Mouse (Mus musculus) skeletal muscle tissue, adult 2 months (tissue): ENCODE results near the gene Clcn3.
"Not testable (repeated sequence)": the region's sequence is repeated elsewhere in the genome, so short reads cannot be mapped to it uniquely, and the experiment has no call there.

Source experiments
- DNase-seq: peaks from one replicate; pipeline ENCODE4 v3.0.0-alpha.2; 2012; ENCODE audit warnings: low read depth, low spot score

The Clcn3 gene

DNA sequence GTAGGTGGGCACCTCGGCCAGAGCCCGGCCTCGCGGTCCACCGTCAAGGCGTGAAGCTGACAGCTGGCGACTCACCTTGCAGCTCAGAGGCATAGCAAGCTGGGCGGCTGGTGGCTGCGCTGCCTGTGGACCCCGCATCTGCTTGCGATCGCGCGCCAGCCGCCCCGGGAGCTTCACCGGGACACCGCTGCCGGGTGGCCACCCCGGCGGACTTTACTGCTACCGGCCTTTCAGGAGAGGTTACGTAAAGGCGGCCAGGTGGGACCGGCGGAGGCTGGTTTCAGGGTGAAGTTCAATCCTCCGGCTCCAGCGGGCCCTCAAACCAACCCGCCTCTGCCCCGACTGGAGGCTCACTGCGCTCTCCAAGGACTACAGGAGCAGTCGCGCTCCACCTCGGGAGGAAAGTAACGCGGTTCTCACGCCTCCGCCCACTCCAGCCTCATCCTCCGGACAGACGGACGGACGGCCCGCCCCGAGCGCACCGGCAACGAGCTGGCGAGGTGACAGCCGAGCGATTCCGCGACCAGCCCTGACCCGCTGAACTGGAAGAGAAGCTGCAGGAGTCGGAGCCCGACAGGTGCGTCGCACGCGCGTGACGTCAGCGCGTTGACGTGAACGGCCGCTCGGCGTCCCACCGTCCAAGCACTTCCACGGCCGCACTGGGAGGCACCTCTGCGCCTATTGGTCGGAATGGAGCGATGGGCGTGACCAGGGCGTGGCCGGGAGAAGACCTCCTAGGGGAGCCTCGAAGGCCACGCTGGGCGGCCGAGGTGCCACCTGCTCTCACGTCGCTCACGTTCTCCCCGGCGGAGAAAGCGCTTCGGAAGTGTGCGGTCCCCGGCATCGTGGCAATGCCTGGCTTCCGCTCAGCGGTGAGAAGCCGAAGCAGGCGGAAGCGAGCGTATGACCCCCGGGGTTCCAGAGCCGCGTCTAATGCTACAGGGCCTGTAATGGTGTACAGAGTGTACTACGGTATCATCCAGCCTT, at the start of gene Clcn3:
Gene Clcn3 (minus strand): TSS at position 600 of the 987 bp plus-strand sequence.
- DNase-seq: peak; percentile 97

DNA sequence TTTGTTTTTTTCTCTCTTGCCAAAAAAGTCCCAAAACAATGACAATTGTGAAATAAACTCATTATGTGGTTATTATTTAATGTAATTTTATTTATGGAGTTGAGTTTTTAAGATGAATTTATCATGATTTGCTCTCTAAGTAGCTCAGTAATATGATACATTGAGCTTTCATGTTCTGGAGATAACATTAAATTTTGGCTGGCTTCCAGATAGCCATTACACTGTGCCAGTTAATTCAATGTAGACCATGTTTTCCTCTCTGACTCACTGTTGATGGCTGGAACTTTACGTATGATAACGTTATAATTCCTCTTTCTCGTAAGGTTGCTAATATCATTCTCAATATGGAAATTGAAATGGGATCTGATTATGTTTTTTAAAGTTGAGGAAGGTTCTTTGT, 13.4 kb upstream of the Clcn3 start:
- no peak for DNase-seq

- DNase-seq: no peak
Measured at GRCm38 (mm10) chr8:60993639-60993986, 10.5 kb upstream of the Clcn3 start.

GRCm38 (mm10) chr8:60992910-60993638, 10.0 kb upstream of the Clcn3 start, which contains the start of gene Nek1:
Gene Nek1, plus strand, starts transcription at chr8:60993195.
- DNase-seq: peak; percentile 97

GRCm38 (mm10) chr8:60992561-60992909, 9.4 kb upstream of the Clcn3 start:
- peak; percentile 72 for DNase-seq

DNA sequence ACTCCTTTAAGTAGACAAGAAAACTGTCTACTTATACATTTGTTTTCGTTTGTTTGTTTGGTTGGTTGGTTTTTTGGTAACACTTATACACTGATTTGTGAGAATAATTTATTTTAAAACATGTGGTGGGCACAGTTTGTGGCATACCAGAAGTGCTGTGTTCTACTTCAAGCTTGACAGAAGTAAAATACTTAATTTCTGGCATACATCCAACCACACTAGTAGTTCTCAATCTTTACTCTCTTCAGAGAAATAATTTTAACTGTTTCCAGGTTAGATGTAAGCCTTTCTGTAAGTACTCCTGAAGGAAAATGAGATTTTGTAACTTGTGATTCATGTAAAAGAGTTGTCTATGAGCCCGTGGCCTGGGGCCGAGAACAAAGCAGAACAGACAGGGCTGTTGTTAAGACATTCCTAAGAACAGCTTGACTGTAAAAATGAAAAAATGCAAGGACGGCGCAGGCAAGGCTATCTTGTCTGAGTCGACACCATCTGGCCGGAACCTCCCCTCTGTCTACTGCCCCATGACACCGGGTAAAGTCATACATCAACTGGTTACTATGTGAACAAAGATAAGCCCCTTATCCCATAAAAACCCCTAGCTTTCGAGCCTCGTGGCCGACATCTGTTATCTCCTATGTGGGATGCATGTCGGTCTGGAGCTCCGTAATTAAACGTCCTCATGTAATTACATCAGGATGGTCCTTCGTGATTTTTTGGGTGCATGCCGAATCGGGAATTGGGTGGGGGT, 1.3 kb upstream of the Clcn3 start:
- not testable (repeated sequence) for DNase-seq

DNA sequence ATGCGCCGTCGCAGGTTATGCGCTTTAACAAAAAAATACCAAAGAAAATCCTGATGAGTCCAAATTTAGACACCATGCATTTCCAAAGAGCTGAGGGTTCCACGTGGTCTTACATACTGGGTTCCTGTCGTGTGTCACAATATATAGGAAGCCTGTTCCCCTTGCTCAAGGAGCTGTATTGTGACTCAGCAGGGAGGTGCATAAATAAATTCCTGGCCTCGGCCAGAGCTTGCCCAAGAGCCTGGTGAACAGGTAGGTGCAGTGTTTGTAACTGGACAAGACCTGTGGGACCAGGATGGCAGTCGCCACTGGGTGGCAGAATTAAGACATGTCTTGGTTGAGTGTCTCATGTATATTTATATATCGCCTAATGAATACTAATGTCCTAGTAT, 584 bp upstream of the Clcn3 start:
- peak; percentile 46 for DNase-seq

DNA sequence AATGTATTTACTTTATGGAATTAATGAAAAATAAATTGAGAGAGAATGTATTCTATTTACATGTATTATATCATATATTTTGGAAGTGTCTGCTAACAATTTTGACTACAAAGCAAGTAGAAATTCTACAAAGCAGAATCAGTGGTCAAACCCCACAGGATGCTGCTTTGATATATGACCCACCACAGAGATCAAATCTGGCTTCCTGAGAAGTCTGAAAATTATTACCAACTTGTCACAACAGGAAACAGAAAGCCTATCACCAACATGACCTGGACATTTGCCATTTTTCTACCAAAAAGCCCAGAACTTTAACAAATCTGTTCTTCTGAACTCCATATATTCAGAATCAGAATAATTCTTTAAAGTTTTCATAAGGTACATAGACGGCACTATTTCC, 1.7 kb downstream of the Clcn3 start:
- DNase-seq: no peak

GRCm38 (mm10) chr8:60978496-60978895, 4.6 kb downstream of the Clcn3 start:
- no peak for DNase-seq

- DNase-seq: no peak
Measured at GRCm38 (mm10) chr8:60976818-60977217, 6.3 kb downstream of the Clcn3 start.

- DNase-seq: no peak
Measured at GRCm38 (mm10) chr8:60974837-60975236, 8.3 kb downstream of the Clcn3 start.

GRCm38 (mm10) chr8:60973448-60973847, 9.7 kb downstream of the Clcn3 start:
- DNase-seq: no peak

- DNase-seq: no peak
Measured at GRCm38 (mm10) chr8:60971808-60972207, 11.3 kb downstream of the Clcn3 start.

DNA sequence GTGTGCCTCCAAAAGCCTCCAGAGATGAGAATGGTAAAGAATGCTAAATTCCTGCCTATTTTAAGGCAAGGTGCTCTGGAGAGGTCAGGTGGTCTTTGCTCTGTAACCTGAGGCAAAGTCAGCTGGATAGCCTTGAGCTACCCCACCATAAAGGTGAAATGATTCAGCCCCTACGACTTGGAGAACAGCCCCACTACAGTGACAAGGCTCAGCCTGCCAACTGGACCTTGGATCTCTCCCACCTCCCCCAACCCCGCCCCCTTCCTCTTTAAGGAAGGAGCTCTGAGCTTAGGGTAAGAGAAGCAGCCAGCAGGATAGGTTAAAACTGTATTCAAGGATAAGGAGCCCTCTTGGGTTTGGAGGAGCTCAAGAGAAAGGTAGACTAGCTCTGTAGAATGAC, 14.0 kb downstream of the Clcn3 start:
- no peak for DNase-seq

GRCm38 (mm10) chr8:60965741-60966140, 17.4 kb downstream of the Clcn3 start:
- no peak for DNase-seq

GRCm38 (mm10) chr8:60965306-60965705, 17.8 kb downstream of the Clcn3 start:
- no peak for DNase-seq

DNA sequence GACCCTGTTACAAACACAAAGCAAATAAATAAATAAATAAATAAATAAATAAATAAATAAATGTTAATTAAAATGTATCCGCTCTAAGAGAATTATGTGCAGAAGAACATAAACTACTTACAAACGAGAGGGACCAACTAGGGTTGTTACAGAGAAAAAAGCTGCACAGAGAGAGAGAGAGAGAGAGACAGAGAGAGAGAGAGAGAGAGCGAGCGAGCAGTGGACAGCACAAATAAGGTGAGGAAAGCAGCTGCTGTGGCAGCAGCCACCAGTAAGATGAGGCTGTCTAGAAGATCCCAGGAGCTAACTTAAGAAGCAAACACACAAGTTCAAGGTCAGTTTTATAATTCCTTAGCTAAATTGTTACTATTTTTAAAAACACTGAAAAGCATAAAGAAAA, 18.6 kb downstream of the Clcn3 start:
- peak; percentile 42 for DNase-seq

GRCm38 (mm10) chr8:60963931-60964330, 19.2 kb downstream of the Clcn3 start:
- no peak for DNase-seq

DNA sequence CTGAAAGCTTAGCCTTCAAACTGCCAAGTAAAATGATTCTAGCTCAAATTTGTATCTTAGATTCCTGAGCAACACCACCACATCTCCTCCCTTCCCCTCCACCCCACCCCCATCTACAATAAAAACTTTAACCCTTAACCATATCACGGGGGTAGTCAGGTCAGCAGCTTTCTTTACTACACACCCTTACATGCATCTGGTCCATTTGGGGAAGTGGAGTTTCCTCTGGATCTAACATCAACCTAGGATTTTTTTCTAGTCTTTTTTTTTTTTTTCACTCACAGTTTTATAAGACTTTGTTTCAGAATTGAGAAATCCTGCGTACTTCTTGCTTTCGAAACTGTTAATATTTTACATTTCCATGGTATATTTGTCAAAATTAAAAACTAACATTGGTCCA, 20.3 kb downstream of the Clcn3 start:
- DNase-seq: no peak

DNA sequence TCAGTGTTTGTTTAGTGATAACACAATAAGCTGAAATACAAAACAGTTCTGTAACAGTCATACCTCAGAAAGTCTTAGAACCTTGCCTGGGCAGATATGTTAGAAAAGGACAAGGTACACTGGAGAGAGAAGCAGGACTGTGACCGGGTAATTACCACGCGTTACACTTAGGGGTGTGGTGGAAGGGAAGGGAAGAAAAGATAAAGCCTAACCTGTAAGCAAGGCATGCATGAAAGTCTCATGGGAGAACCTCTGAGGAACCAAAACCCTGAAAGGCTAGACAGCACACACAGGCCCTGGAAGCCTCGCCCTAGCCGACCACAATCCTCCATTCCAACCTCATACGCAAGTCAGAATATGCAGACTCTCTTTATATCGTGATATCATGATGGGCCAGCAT, 26.3 kb downstream of the Clcn3 start:
- DNase-seq: no peak

DNA sequence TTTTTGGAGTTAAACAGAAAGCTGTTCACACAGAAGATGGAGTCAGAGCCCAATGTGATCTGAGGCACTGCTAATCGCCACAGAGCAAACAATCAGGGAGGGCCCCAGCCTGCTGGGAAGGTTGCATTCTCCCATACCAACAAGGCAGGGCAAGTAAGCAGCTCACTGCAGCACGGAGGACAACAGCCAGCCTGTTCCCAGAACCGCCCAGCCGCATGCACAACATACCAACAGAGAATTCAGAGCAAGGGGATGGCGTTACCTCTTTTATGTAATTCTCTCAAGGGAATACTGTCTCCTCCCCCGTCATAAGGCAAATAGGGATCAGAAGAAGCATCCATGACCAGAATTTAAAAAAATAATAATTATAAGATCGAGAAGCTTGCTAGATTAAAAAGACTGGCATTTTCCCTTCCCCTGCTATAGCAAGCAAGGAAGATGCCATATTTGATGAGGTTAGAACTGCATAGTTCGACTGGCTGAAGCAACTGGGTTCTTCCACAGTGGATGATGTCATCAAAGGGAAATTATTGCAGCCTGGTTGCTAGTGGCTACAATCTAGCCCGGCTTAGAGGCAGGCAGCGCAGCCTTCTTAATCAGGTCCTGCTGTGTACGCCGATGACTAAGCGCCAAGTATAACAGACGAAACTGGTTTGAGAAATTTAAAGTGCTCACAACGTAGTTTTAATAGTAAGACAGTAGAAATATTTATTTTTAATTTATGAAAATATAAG, 28.7 kb downstream of the Clcn3 start:
- DNase-seq: peak; percentile 86
